Mouse (Mus musculus) ovary, adult 18-20 months (tissue): ENCODE data around the gene Psmc3.
"Not testable (repeated sequence)": the region's sequence is repeated elsewhere in the genome, so short reads cannot be mapped to it uniquely, and the experiment has no call there.

Experiments used
- DNase-seq: peaks from one replicate; pipeline ENCODE4 v3.0.0; 2022; ENCODE audit warnings: low spot score, mixed read lengths

The Psmc3 gene

GRCm38 (mm10) chr2:91053934-91054382 lies at the start of gene Psmc3:
Gene Psmc3 (plus strand): TSS chr2:91054009.
- DNase-seq, result peak; percentile 94

GRCm38 (mm10) chr2:91008536-91008935 lies 45.3 kb upstream of the Psmc3 start:
- no peak for DNase-seq

- DNase-seq, result no peak
Observed at GRCm38 (mm10) chr2:91013881-91014280, 39.9 kb upstream of the Psmc3 start.

- DNase-seq, result no peak
Observed at GRCm38 (mm10) chr2:91015386-91015785, 38.4 kb upstream of the Psmc3 start.

GRCm38 (mm10) chr2:91018061-91018788 lies 35.6 kb upstream of the Psmc3 start:
- no peak for DNase-seq

- DNase-seq, result no peak
Observed at GRCm38 (mm10) chr2:91019911-91020310, 33.9 kb upstream of the Psmc3 start.

GRCm38 (mm10) chr2:91022266-91022665 lies 31.5 kb upstream of the Psmc3 start:
- DNase-seq, result not testable (repeated sequence)

- no peak for DNase-seq
Observed at GRCm38 (mm10) chr2:91023131-91023530, 30.7 kb upstream of the Psmc3 start.

- DNase-seq, result no peak
Observed at GRCm38 (mm10) chr2:91023956-91024355, 29.9 kb upstream of the Psmc3 start.

GRCm38 (mm10) chr2:91025081-91025516 lies 28.7 kb upstream of the Psmc3 start:
- no peak for DNase-seq

GRCm38 (mm10) chr2:91026491-91026890 lies 27.3 kb upstream of the Psmc3 start:
- DNase-seq, result no peak

GRCm38 (mm10) chr2:91027391-91028214 lies 26.2 kb upstream of the Psmc3 start:
- peak; percentile 54 for DNase-seq

GRCm38 (mm10) chr2:91031216-91031615 lies 22.6 kb upstream of the Psmc3 start:
- DNase-seq, result no peak

GRCm38 (mm10) chr2:91033000-91033399 lies 20.8 kb upstream of the Psmc3 start:
- no peak for DNase-seq

- DNase-seq, result peak; percentile 64
Observed at GRCm38 (mm10) chr2:91035385-91035784, 18.4 kb upstream of the Psmc3 start, which contains the start of gene Rapsn. Gene Rapsn (plus strand): TSS chr2:91035620.

- no peak for DNase-seq
Observed at GRCm38 (mm10) chr2:91041786-91042185, 12.0 kb upstream of the Psmc3 start.

- no peak for DNase-seq
Observed at GRCm38 (mm10) chr2:91042651-91043398, 11.0 kb upstream of the Psmc3 start.

- DNase-seq, result no peak
Observed at GRCm38 (mm10) chr2:91044727-91045126, 9.1 kb upstream of the Psmc3 start.

- not testable (repeated sequence) for DNase-seq
Observed at GRCm38 (mm10) chr2:91045805-91046204, 8.0 kb upstream of the Psmc3 start.

- no peak for DNase-seq
Observed at GRCm38 (mm10) chr2:91047359-91047758, 6.5 kb upstream of the Psmc3 start.

GRCm38 (mm10) chr2:91051917-91052316 lies 1.9 kb upstream of the Psmc3 start:
- DNase-seq, result no peak

GRCm38 (mm10) chr2:91052752-91053151 lies 1.1 kb upstream of the Psmc3 start:
- no peak for DNase-seq
